Mouse (Mus musculus) E14TG2a.4 (cell line): ENCODE results near the gene Cfap54.

Source experiments
- H3K27me3 ChIP-seq: 2 replicates; pipeline ENCODE4 v1.6.1; 2014; ENCODE audit warnings: low read length, control low read depth; ENCODE audit not compliant: insufficient read depth
- H3K36me3 ChIP-seq: 2 replicates; pipeline ENCODE4 v1.6.1; 2014; ENCODE audit warnings: low read length, control low read depth; ENCODE audit not compliant: insufficient read depth
- H3K4me1 ChIP-seq: replicated peaks from 2 replicates; pipeline ENCODE4 v1.6.1; 2014; ENCODE audit warnings: low read depth, low read length, control low read depth
- H3K4me3 ChIP-seq: replicated peaks from 2 replicates; pipeline ENCODE4 v1.5.1; 2014; ENCODE audit warnings: mild to moderate bottlenecking, low read length
- H3K9me3 ChIP-seq: 2 replicates; pipeline ENCODE4 v1.6.1; 2014; ENCODE audit warnings: low read length, control low read depth
- CTCF ChIP-seq: conservative IDR thresholded peaks from 2 replicates; pipeline ENCODE4 v1.5.1; 2014; ENCODE audit warnings: low read length
- NANOG ChIP-seq: IDR thresholded peaks from 2 replicates; pipeline ENCODE4 v1.6.1; 2014; ENCODE audit warnings: borderline replicate concordance, low read length, mixed read lengths
- POU5F1 ChIP-seq: IDR thresholded peaks from 2 replicates; pipeline ENCODE4 v1.6.1; 2014; ENCODE audit warnings: low read length, borderline replicate concordance

Cfap54 gene

DNA sequence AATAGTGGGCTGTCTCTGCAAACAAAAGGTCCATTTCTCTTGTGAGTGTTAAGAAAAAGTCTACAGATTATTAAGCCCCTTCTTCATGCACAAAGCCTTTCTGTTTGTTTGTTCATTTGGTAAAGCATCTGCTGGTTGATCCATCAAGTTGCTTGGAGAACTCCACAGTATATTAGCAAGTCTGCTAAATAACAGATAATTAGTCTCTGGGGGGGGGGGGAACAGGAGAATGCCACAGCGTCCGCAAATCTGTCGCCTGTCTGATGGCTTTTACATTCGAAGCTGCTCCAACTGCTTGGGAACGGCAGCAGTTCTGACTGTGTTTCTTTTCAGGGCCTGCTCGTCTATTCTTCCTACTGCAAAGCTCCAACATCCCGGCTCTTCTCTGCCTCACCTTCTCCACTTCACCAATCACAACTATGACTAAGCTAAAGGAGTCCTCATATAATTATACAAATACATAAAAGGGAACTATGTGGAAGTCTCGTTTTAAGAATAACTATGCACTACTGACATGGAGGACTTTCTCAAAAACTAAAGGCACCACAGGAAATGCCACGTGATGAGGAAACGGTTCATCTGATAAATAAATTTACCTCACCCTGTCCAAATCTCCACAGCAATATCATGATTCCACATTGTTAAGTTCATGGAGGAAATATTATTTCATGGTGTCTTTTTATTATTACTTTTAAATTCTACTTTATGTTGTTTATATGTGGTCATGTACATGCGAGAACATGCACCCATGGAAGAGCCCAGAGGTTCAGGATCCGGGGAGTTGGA lies 41.2 kb upstream of the Cfap54 start:
- Histone ChIP-seq H3K36me3 (no peaks in the 10 kb centered on the region), H3K9me3 (no peaks in the 10 kb centered on the region), H3K4me3 (no peak overlapping the region), H3K27me3 (no peaks in the 10 kb centered on the region), H3K4me1 (0 out of 2 replicates have a peak, but pooled peaks cover 3% of the 10 kb centered on the region)
- TF ChIP-seq NANOG (no peak), CTCF (no peak)

DNA sequence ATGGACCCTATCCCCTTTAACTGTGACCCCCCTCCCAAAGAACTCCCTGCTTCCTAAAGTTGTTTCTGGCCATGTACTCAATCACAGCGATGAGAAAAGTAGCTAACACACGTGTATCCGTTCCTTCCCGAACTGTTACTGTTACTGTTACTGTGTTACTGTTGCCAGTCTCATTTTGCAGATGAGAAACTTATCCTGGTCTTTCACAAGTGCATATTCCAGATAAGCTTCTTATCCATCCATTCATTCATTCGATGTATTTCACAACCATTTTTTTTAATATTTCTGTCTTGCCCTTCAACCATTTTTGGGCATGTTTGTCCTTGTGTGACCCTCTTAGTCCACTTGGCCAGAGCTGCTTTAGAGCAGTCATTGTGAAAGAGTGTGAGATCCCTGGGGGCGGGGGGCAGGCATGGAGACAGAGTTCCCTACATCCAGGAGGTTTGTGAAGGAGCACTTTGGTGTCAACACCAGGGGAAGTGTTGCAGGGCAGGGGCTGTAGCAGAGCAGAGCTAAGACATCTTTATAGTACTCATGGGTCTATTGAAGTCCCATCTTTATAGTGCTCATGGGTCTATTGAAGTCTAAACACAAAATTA lies 39.9 kb upstream of the Cfap54 start:
- TF ChIP-seq POU5F1 (no peak), CTCF (no peak), NANOG (no peak)
- 0 out of 2 replicates have a peak, but pooled peaks cover 3% of the 10 kb centered on the region for H3K4me1 ChIP-seq
- no peaks in the 10 kb centered on the region for H3K27me3 ChIP-seq
- no peak overlapping the region for H3K4me3 ChIP-seq
- H3K9me3 ChIP-seq, result no peaks in the 10 kb centered on the region
- no peaks in the 10 kb centered on the region for H3K36me3 ChIP-seq

DNA sequence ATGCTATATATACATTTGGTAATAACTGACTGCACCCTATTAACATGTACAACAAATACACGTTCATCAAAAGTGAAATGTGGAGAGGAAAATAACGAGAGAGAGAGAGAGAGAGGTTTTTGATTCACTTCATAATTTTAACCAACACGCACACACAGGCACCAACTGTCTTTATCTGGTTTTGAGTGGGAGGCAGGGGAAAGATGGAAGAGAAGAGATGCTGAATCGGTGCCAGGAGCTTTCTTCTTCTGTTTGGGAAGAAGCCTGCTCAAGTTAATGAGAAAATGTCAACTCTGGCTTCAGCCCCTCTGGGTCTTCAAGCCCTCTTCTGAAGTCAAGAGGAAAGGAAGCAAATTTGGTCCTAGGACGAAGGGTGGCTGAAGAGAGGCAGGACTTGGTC lies 38.4 kb upstream of the Cfap54 start:
- H3K4me3 ChIP-seq, result no peak overlapping the region
- no peaks in the 10 kb centered on the region for H3K27me3 ChIP-seq
- TF ChIP-seq POU5F1 (no peak), CTCF (no peak), NANOG (no peak)
- no peaks in the 10 kb centered on the region for H3K9me3 ChIP-seq
- no peaks in the 10 kb centered on the region for H3K4me1 ChIP-seq
- H3K36me3 ChIP-seq, result no peaks in the 10 kb centered on the region

DNA sequence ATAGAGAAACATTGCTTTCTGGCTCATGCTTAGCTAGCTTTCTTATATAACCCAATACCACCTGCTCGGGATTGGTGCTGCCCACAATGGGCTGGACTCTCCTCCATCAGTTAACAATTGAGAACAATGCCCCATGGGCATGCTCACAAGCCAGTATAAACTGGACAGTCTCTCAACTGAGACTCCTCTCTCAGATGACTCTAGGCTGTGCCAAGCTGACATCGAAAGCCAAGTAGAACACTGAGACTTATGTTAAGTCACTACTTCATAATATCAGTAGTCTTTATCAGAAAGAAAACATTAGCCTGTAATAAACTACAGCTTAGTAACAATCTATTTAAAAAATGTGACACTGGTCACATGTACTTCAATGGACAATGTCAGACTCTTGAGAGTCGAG lies 35.2 kb upstream of the Cfap54 start:
- Histone ChIP-seq H3K4me3 (no peak overlapping the region), H3K36me3 (no peaks in the 10 kb centered on the region), H3K27me3 (no peaks in the 10 kb centered on the region), H3K4me1 (no peaks in the 10 kb centered on the region), H3K9me3 (no peaks in the 10 kb centered on the region)
- TF ChIP-seq POU5F1 (no peak), NANOG (no peak), CTCF (no peak)

DNA sequence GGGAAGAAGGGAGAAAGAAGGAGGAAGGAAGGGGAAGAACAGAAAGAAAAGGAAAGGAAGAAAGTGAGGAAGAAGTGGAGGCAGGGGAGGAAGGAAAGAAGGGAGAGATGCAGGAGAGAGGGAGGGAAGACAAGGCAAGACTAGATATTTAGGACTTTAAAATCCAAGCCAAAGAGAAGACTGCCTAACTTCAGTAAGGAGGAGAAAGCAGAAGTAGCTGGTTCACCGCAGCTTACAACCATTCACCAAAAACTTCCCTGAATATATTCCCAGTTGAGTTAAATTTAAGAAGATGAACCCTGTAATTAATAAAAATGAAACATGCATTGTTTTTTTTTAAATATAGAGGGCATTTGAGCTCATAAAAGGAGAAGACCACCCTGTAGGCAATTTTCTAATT lies 34.3 kb upstream of the Cfap54 start:
- no peaks in the 10 kb centered on the region for H3K27me3 ChIP-seq
- no peak for TF ChIP-seq CTCF
- no peak for TF ChIP-seq NANOG
- TF ChIP-seq POU5F1, result no peak
- H3K9me3 ChIP-seq, result no peaks in the 10 kb centered on the region
- no peaks in the 10 kb centered on the region for H3K4me1 ChIP-seq
- no peak overlapping the region for H3K4me3 ChIP-seq
- H3K36me3 ChIP-seq, result no peaks in the 10 kb centered on the region

DNA sequence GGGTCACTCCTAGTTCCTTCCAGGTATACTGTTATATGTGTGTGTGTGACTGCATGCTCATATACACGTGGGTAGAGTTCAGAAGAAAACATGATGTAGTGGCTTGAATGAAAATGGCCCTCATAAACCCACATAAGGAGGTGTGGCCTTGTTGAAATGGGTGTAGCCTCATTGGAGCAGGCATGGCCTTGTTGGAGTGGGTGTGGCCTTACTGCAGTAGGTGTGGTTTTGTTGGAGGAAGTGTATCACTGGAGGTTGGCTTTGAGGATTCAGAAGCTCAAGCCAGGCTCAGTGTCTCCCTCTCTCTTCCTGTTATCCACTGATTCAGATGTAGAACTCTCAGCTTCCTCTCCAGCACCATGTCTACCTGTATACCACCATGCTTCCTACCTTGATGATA lies 33.4 kb upstream of the Cfap54 start:
- Histone ChIP-seq H3K4me3 (no peak overlapping the region), H3K27me3 (no peaks in the 10 kb centered on the region), H3K9me3 (no peaks in the 10 kb centered on the region), H3K4me1 (no peaks in the 10 kb centered on the region), H3K36me3 (no peaks in the 10 kb centered on the region)
- TF ChIP-seq CTCF (no peak), NANOG (no peak)

DNA sequence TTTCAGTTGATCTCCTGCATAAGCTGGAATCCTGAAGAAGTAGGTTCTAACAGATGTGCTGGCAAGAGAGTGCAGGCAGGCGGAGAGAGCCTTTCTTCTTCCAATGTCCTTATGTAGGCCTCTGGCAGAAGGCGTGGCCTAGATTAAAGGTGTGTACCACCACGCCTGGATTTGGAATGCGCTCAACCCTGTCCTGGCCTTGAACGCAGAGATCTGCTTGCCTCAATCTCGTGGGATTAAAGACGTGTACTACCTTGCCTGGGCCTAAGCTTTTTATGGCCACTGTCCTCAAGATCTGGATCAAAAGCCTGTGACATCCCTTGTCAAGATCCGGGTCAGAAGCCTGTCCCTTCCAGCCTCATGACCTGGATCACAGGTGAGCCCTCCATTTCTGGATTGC lies 32.5 kb upstream of the Cfap54 start:
- no peaks in the 10 kb centered on the region for H3K4me1 ChIP-seq
- TF ChIP-seq NANOG (no peak), POU5F1 (no peak), CTCF (no peak)
- H3K36me3 ChIP-seq, result no peaks in the 10 kb centered on the region
- no peak overlapping the region for H3K4me3 ChIP-seq
- no peaks in the 10 kb centered on the region for H3K9me3 ChIP-seq
- H3K27me3 ChIP-seq, result no peaks in the 10 kb centered on the region

DNA sequence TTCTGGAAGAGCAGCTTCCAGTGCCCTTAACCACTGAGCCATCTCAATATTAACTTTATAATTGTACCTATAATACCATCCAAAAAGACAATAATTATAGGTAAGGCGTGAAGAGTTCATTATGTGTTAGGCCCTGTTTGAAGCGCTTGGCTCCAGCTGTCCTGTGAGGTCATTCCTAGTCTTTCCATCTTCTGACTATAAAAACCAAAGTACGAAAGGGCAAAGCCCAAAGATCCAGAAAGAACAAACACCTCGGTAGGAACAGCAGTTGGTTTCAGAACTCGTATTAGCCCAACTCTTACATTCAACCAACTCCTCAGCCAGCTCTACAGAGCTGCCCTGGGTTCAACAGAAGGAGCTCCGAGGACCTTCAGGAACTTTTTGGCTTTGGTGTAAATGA lies 30.6 kb upstream of the Cfap54 start:
- H3K36me3 ChIP-seq, result no peaks in the 10 kb centered on the region
- H3K27me3 ChIP-seq, result no peaks in the 10 kb centered on the region
- no peaks in the 10 kb centered on the region for H3K4me1 ChIP-seq
- H3K9me3 ChIP-seq, result no peaks in the 10 kb centered on the region
- TF ChIP-seq NANOG, result no peak
- TF ChIP-seq POU5F1, result no peak
- TF ChIP-seq CTCF, result no peak
- no peak overlapping the region for H3K4me3 ChIP-seq

DNA sequence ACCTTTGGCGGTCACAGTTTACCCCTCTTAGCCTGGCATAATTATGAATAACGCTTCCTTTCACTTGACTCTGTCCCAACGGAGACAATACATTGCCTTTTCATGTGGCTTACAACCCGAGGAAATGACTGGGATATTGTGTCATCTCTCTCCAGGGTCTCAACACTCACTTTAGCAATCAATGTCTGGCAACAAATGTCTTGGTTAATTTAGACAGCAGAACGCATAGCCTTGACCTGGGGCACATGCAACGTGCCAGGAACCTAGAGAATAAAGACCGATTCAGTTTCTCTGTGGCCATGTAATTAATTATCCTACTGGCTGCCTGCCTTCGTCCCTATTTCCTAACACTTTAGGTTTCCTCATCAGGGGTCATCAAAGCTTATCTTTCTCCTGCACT lies 30.0 kb upstream of the Cfap54 start:
- H3K36me3 ChIP-seq, result no peaks in the 10 kb centered on the region
- no peaks in the 10 kb centered on the region for H3K9me3 ChIP-seq
- no peaks in the 10 kb centered on the region for H3K4me1 ChIP-seq
- H3K27me3 ChIP-seq, result no peaks in the 10 kb centered on the region
- TF ChIP-seq POU5F1, result no peak
- no peak for TF ChIP-seq CTCF
- no peak for TF ChIP-seq NANOG
- H3K4me3 ChIP-seq, result no peak overlapping the region
